Mouse (Mus musculus): Measurements from ENCODE around the gene Cldn34c3. TPM values are rescaled to one million over a fixed set of nuclear protein-coding genes. Genes with fewer than 3 reads are reported as not detected.

Cldn34c3 gene
- not detected in 2 replicates for polyA plus RNA-seq (2012; ENCODE audit: low replicate concordance)

GRCm38 (mm10) chrX:123793365-123793764 is at the start of gene Cldn34c3:
Cldn34c3 (plus strand) TSS chrX:123793665.

Other genes starting within 250 kb of the Cldn34c3 start
- gene Cldn34c2, start 212.0 kb upstream of the Cldn34c3 start, polyA plus RNA-seq (2012; ENCODE audit: low replicate concordance) = not detected in 2 replicates
- gene Gm17467, start 88.9 kb upstream of the Cldn34c3 start, polyA plus RNA-seq (2012; ENCODE audit: low replicate concordance) = not detected in 2 replicates

Measured in leukemia stem cell, adult 10-12 weeks (primary cell).